ENCODE assay signal across 8 mouse cellular contexts in genomic region chr10:76725682-76726285, GRCm38 (mm10). TPM values are rescaled to one million over a fixed set of nuclear protein-coding genes. Genes with fewer than 3 reads are reported as not detected.
A peak's percentile ranks its signal among the peaks of the same experiment; 100 is the strongest.
DNase-seq lines count a peak whose midpoint lies in the region; ATAC-seq and TF ChIP-seq lines count a peak whose summit lies in the region.

Gene Col6a1 (minus strand): TSS chr10:76726168.

- peak within 1 kb of the TSS; percentile 78 for H3K4me2 ChIP-seq in lung, embryonic 15.5 days
- H3K4me2 ChIP-seq in stomach, postnatal 0 days (replicated peaks; ENCODE audit: low read depth), result peak within 1 kb of the TSS; percentile 68

- H3K4me3 ChIP-seq in heart, embryonic 10.5 days, result peak within 1 kb of the TSS; percentile 37
- peak within 1 kb of the TSS; percentile 51 for H3K4me3 ChIP-seq in lung, embryonic 15.5 days
- H3K4me3 ChIP-seq in stomach, postnatal 0 days (ENCODE audit: low read depth, low read length), result peak within 1 kb of the TSS; percentile 53

- H3K36me3 ChIP-seq in heart, embryonic 10.5 days, result peaks cover 10% of the 10 kb centered on the region; the same call in 1 of the 2 replicates
- peaks cover 11% of the 10 kb centered on the region; the same call in 1 of the 2 replicates for H3K36me3 ChIP-seq in lung, embryonic 15.5 days
- peaks cover 5% of the 10 kb centered on the region; the same call in 1 of the 2 replicates for H3K36me3 ChIP-seq in stomach, postnatal 0 days (ENCODE audit: control insufficient read depth, insufficient read depth, low read length)

- peak within 1 kb of the TSS; percentile 68 for H3K9ac ChIP-seq in lung, embryonic 15.5 days
- H3K9ac ChIP-seq in stomach, postnatal 0 days (ENCODE audit: low read length), result peak within 1 kb of the TSS; percentile 77

- no peaks in the 10 kb centered on the region for H3K9me3 ChIP-seq in heart, embryonic 10.5 days
- no peaks in the 10 kb centered on the region for H3K9me3 ChIP-seq in lung, embryonic 15.5 days
- H3K9me3 ChIP-seq in stomach, postnatal 0 days (ENCODE audit: control insufficient read depth, low read length), result no peaks in the 10 kb centered on the region

- peak within 1 kb of the TSS; percentile 83 for H3K27ac ChIP-seq in heart, embryonic 10.5 days
- peak within 1 kb of the TSS; percentile 85 for H3K27ac ChIP-seq in lung, embryonic 15.5 days
- H3K27ac ChIP-seq in stomach, postnatal 0 days (replicated peaks), result peak within 1 kb of the TSS; percentile 87

- H3K27me3 ChIP-seq in heart, embryonic 10.5 days (ENCODE audit: insufficient read depth, poor library complexity, severe bottlenecking), result peaks cover 19% of the 10 kb centered on the region; the same call in 1 of the 2 replicates
- H3K27me3 ChIP-seq in lung, embryonic 15.5 days, result no peaks in the 10 kb centered on the region
- no peaks in the 10 kb centered on the region for H3K27me3 ChIP-seq in stomach, postnatal 0 days (ENCODE audit: control insufficient read depth, insufficient read depth, low read length)

- peaks cover 29% of the 10 kb centered on the region for H3K4me1 ChIP-seq in heart, embryonic 10.5 days
- peaks cover 30% of the 10 kb centered on the region for H3K4me1 ChIP-seq in lung, embryonic 15.5 days
- H3K4me1 ChIP-seq in stomach, postnatal 0 days (replicated peaks; ENCODE audit: control insufficient read depth, insufficient read depth), result peaks cover 2% of the 10 kb centered on the region; the same call in 1 of the 2 replicates

- WGBS in heart, embryonic 10.5 days, result 30% methylated on average over 9 of the region's 9 CpGs
- 16% methylated on average over 9 of the region's 9 CpGs for WGBS in lung, embryonic 15.5 days
- WGBS in stomach, postnatal 0 days, result 22% methylated on average over 9 of the region's 9 CpGs

- no peak for TF ChIP-seq EP300 in stomach, postnatal 0 days (optimal IDR thresholded peaks at IDR 0.05)

- DNase-seq in left cerebral cortex, adult 18-20 months (ENCODE audit: low spot score in 2 of 2), result peak in 1 of 2 experiments; percentile 2
- DNase-seq in left cerebral cortex, adult 9 months (ENCODE audit: low spot score in 2 of 2), result no peak
- peak; percentile 45 for DNase-seq in embryo, embryonic 10 days (ENCODE audit: low spot score)
- peak; percentile 80 for DNase-seq in heart, embryonic 10.5 days (ENCODE audit: low spot score)
- DNase-seq in kidney, postnatal 25 days, result peak; percentile 25 to 30
- peak; percentile 51 for DNase-seq in stomach, postnatal 0 days (ENCODE audit: low spot score)
- DNase-seq in thymus, adult 18-20 months, result no peak

- ATAC-seq in lung, embryonic 15.5 days (ENCODE audit: borderline replicate concordance, extremely low read depth, low FRiP score, low TSS enrichment), result peak; percentile 72
- ATAC-seq in stomach, postnatal 0 days (ENCODE audit: low FRiP score, low TSS enrichment), result peak; percentile 61; the same call in 1 of the 2 replicates

- no peak for TF ChIP-seq CTCF in stomach, postnatal 0 days (IDR thresholded peaks at IDR 0.05; ENCODE audit: low read depth)

RNA-seq across cellular contexts. Expression of gene Col6a1, which starts in this region (rescaled TPM):
- total RNA-seq in left cerebral cortex, adult 18-20 months (2021), result 10 to 100 TPM; 48.6 to 52.8 TPM
- polyA plus RNA-seq in heart, embryonic 10.5 days (2016; fragmentation: Nextera tagmentation; extraction: Ambion mirVana), result 17.1 and 18.2 TPM in 2 replicates
- 284 and 300 TPM in 2 replicates for polyA plus RNA-seq in lung, embryonic 15.5 days (2015; fragmentation: Nextera tagmentation; extraction: Ambion mirVana)
- polyA plus RNA-seq in stomach, postnatal 0 days (2015; fragmentation: Nextera tagmentation; extraction: Ambion mirVana), result 169 and 175 TPM in 2 replicates

Comparison
In these comparisons a context has a peak if more than half of its experiments do, and no peak if none do; other contexts are left out.
1. DNase-seq: peak in embryo, embryonic 10 days (single experiment), heart, embryonic 10.5 days (single experiment), kidney, postnatal 25 days (2 of 2) and stomach, postnatal 0 days (single experiment); none in left cerebral cortex, adult 9 months (0 of 2) and thymus, adult 18-20 months (0 of 2).
2. Peak in every context shown above with its lines, with median percentiles within 50 percentile points of each other: H3K27ac ChIP-seq and H3K4me3 ChIP-seq.